Mouse (Mus musculus) E14TG2a.4 (cell line): ENCODE measurements around the gene Mef2d.

Experiments used
- H3K27me3 ChIP-seq: 2 replicates; pipeline ENCODE4 v1.6.1; 2014; ENCODE audit warnings: low read length, control low read depth; ENCODE audit not compliant: insufficient read depth
- H3K36me3 ChIP-seq: 2 replicates; pipeline ENCODE4 v1.6.1; 2014; ENCODE audit warnings: low read length, control low read depth; ENCODE audit not compliant: insufficient read depth
- H3K4me1 ChIP-seq: replicated peaks from 2 replicates; pipeline ENCODE4 v1.6.1; 2014; ENCODE audit warnings: low read depth, low read length, control low read depth
- H3K4me3 ChIP-seq: replicated peaks from 2 replicates; pipeline ENCODE4 v1.5.1; 2014; ENCODE audit warnings: mild to moderate bottlenecking, low read length
- H3K9me3 ChIP-seq: 2 replicates; pipeline ENCODE4 v1.6.1; 2014; ENCODE audit warnings: low read length, control low read depth
- CTCF ChIP-seq: conservative IDR thresholded peaks from 2 replicates; pipeline ENCODE4 v1.5.1; 2014; ENCODE audit warnings: low read length
- NANOG ChIP-seq: IDR thresholded peaks from 2 replicates; pipeline ENCODE4 v1.6.1; 2014; ENCODE audit warnings: borderline replicate concordance, low read length, mixed read lengths
- POU5F1 ChIP-seq: IDR thresholded peaks from 2 replicates; pipeline ENCODE4 v1.6.1; 2014; ENCODE audit warnings: low read length, borderline replicate concordance

Gene Mef2d

GRCm38 (mm10) chr3:88131071-88131470, 11.1 kb upstream of the Mef2d start:
- H3K36me3 ChIP-seq = no peaks in the 10 kb centered on the region
- peaks cover 4% of the 10 kb centered on the region; the same call in 1 of the 2 replicates for H3K9me3 ChIP-seq
- H3K27me3 ChIP-seq = peaks cover 14% of the 10 kb centered on the region
- TF ChIP-seq CTCF = no peak
- TF ChIP-seq POU5F1 = no peak
- no peak for TF ChIP-seq NANOG
- H3K4me3 ChIP-seq = no peak overlapping the region
- H3K4me1 ChIP-seq = peaks cover 10% of the 10 kb centered on the region

GRCm38 (mm10) chr3:88132492-88132891, 9.7 kb upstream of the Mef2d start:
- TF ChIP-seq CTCF = no peak
- no peak for TF ChIP-seq POU5F1
- no peak for TF ChIP-seq NANOG
- Histone ChIP-seq H3K4me1 (peaks cover 21% of the 10 kb centered on the region), H3K36me3 (no peaks in the 10 kb centered on the region), H3K9me3 (peaks cover 4% of the 10 kb centered on the region; the same call in 1 of the 2 replicates), H3K27me3 (peaks cover 24% of the 10 kb centered on the region), H3K4me3 (no peak overlapping the region)

GRCm38 (mm10) chr3:88133187-88133771, 8.9 kb upstream of the Mef2d start:
- peaks cover 29% of the 10 kb centered on the region for H3K4me1 ChIP-seq
- no peaks in the 10 kb centered on the region for H3K36me3 ChIP-seq
- no peak overlapping the region for H3K4me3 ChIP-seq
- peaks cover 29% of the 10 kb centered on the region for H3K27me3 ChIP-seq
- no peak for TF ChIP-seq CTCF
- TF ChIP-seq NANOG = no peak
- TF ChIP-seq POU5F1 = no peak
- peaks cover 4% of the 10 kb centered on the region; the same call in 1 of the 2 replicates for H3K9me3 ChIP-seq

- TF ChIP-seq CTCF (no peak), NANOG (no peak), POU5F1 (no peak)
- no peak overlapping the region for H3K4me3 ChIP-seq
Observed at GRCm38 (mm10) chr3:88136346-88136745, 5.8 kb upstream of the Mef2d start.

GRCm38 (mm10) chr3:88136945-88137494, 5.2 kb upstream of the Mef2d start:
- Histone ChIP-seq H3K9me3 (peaks cover 4% of the 10 kb centered on the region; the same call in 1 of the 2 replicates), H3K4me1 (peaks cover 59% of the 10 kb centered on the region), H3K27me3 (peaks cover 60% of the 10 kb centered on the region), H3K4me3 (no peak overlapping the region), H3K36me3 (no peaks in the 10 kb centered on the region)
- TF ChIP-seq CTCF = no peak
- no peak for TF ChIP-seq NANOG
- TF ChIP-seq POU5F1 = no peak

More at GRCm38 (mm10) chr3:88136346-88136745, 5.8 kb upstream of the Mef2d start:
- H3K27me3 ChIP-seq = peaks cover 59% of the 10 kb centered on the region
- no peaks in the 10 kb centered on the region for H3K36me3 ChIP-seq
- H3K9me3 ChIP-seq = peaks cover 4% of the 10 kb centered on the region; the same call in 1 of the 2 replicates
- peaks cover 55% of the 10 kb centered on the region for H3K4me1 ChIP-seq

GRCm38 (mm10) chr3:88137821-88138220, 4.4 kb upstream of the Mef2d start:
- Histone ChIP-seq H3K9me3 (peaks cover 4% of the 10 kb centered on the region; the same call in 1 of the 2 replicates), H3K4me3 (peak overlapping the region; percentile 74), H3K27me3 (peaks cover 59% of the 10 kb centered on the region), H3K36me3 (no peaks in the 10 kb centered on the region), H3K4me1 (peaks cover 60% of the 10 kb centered on the region)
- TF ChIP-seq POU5F1 (no peak), NANOG (no peak), CTCF (no peak)

GRCm38 (mm10) chr3:88138336-88139242, 3.6 kb upstream of the Mef2d start:
- Histone ChIP-seq H3K4me3 (peak overlapping the region; percentile 74), H3K4me1 (peaks cover 63% of the 10 kb centered on the region), H3K27me3 (peaks cover 60% of the 10 kb centered on the region), H3K36me3 (no peaks in the 10 kb centered on the region), H3K9me3 (peaks cover 4% of the 10 kb centered on the region; the same call in 1 of the 2 replicates)
- no peak for TF ChIP-seq POU5F1
- TF ChIP-seq CTCF = no peak
- no peak for TF ChIP-seq NANOG
